Mouse (Mus musculus): ENCODE data around the gene Paxip1.

Gene Paxip1

DNA sequence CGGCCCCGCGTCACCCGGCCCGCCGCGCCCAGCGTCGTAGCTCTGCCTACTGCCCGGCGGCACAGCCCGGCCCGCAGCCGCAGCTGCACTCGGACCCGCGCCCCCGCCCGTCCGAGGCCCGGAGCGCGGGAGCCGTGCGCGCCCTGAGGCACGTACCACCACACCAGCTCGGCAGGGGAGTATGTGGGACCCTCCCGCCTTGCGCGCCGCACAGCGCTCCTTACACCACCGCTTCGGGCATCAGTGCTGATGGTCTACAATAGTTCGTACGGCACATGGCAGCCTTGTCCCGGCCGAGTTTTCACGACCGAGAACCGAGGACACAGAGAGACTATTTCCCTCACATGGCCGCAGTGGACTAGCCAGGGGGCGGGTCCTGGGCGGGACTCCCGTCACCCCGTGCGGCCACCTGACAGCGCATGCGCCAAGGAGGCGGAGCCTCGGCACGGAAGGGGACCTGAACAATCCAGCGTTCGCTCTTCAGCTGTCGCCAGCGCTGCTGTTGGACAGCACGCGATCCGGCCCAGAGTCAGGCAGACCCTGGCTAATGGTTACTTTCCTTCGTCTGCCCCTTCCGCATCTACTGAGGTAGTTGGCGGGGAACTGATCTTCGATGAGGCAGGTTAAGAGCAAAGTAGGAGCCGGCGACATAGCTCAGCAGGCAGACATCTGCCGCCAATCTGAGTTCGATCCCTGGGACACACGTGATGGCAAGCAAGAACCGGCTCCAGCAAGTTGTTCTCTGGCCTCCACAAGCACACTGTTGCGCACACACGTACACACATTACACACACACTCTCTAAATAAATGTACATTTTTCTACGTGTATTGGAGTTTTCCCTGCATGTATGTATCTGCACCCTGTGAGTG is at the start of gene Paxip1:
Gene Paxip1, minus strand, starts transcription at position 389 of the 870 bp plus-strand sequence.
- peak; percentile 94 to 97 for DNase-seq

DNA sequence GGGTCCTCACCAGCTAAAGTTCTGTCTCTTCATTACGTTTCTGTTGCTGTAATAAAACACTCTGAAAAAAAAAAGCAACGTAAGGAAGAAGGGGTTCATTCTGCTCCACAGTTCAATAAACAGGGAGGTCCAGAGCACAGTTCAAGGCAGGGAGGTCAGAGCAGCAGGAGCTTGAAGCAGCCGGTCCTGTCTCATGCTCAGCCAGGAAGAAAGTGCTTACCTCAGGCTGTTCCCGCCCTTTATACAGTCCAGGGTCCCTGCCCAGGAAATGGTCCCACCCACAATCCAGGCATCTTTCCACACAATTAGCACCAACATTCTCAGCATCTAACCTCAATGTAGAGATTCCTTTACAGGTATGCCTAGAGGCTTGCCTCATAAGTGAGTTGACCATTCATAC is 46.6 kb upstream of the Paxip1 start:
- DNase-seq = no peak

DNA sequence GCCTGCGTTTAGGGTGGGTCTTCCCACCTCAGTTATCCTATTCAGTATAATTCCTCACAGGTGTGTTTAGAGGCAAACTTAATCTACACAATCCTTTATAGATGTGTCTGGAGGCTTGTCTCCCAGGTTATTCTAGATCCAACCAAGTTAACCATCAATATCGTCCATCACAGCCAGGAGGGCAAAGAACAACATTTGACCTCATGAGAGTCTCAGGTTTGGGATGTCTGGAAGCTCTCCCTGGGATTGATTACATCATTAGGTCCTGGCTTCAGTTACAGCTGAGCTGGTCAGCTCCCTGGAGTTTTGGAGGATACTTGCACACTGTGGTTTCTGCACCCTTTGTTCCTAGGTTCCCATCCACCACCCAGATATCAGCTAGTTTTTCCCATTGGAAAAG is 43.6 kb upstream of the Paxip1 start:
- DNase-seq = no peak

DNA sequence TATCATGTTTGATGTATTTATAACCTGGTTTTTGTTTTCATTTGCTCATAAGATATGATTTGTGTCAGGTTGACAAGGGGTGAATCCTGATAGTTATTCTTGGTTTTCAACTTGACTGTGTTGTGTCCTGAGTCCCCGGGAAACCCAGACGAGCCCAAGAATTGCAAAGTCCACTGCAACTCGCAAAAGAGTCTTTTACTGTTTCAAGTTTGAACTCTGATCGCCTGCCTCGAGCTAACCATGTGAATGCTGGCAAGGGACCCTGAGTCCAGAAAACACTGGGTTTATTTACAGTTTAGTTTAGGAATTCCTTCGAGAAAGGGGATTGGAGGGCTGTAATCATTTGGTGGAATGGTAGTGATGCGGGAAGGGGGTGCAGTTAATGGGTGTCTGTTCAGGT is 36.5 kb upstream of the Paxip1 start:
- DNase-seq = no peak

DNA sequence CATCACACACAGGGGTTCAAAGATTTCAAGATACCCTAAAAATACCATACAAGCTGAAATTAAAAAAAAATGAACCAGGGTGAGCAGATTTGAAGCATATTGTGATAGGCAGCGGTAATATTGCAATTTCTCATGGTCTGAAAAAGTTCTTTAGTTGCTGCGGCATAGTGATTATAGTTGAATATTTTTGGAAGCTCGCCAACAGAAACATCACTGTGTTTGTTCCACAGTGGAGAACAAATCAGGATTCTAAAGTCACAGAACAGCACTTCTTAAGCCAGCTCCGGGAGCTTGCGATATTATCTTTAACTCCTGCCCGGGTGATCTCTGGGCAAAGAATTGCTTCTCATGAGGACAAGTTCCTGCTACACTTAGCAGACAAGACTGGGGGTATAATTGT is 29.7 kb upstream of the Paxip1 start:
- DNase-seq = no peak

DNA sequence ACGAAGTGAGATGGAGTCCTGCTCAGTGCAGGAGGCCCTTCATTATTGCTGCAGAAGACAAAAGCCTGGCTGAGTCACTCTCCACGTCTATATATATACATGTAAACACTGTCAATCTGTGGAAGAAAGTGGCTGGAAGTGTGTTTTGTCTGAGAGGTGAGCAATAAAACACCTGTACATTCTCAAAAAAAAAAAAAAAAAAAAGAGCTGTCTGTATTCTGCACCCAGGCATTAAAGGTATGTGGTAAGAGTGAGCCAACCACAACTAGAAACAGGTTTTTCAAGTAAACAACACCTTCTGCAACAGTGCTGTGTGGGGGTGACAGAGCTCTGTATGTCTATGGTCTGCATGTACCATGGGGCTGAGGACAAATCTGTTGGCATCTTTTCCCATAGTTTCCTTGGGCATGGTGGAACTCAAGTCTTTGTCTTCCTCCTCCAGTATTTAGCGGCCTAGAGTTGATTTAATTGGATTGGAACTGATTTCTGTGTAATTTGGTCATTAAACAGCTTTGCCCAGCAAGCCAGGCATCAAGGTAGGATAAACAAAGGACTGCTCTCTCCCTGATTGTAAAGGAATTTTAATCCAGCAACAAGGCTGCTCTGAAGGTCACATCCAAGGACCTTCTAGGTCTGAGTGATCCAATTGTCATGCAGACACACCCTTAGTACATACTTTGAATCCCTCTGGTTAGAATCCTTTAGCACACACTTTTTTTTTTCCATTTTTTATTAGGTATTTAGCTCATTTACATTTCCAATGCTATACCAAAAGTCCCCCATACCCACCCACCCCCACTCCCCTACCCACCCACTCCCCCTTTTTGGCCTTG is 27.6 kb upstream of the Paxip1 start:
- no peak for DNase-seq

DNA sequence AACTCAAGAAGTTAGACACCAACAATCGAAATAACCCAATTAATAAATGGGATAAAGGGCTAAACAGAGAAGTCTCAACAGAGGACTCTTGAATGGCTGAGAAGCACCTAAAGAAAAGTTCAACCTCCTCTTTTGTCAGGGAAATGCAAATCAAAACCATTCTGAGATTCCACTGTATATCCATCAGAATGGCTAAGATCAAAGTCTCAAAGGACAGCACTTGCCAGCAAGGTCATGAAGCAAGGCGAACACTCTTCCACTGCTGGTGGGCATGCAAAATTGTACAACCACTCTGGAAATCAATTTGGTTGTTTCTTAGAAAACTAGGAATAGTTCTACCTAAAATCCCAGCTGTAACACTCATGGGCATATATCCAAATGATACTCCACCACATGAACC is 22.8 kb upstream of the Paxip1 start:
- no peak for DNase-seq

DNA sequence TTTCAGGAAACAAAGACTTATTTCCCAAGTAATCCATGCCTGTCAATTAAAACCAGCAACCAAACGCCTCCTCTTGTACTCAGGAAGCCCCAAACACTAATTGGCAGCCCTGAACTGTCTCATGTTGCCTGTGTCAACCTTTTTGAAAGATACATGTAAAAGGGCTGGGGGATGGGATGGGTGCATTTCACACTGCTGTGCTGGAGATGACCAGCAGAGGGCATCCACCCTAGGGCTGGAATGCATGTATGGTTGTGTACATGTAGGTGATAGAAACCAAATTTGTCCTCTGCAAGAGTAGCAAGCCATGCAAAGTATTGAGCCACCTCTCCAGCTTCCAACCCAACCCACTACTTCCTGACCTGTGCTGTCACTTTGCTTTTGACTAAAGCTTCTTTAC is 2.4 kb upstream of the Paxip1 start:
- peak; percentile 60 to 82 for DNase-seq

DNA sequence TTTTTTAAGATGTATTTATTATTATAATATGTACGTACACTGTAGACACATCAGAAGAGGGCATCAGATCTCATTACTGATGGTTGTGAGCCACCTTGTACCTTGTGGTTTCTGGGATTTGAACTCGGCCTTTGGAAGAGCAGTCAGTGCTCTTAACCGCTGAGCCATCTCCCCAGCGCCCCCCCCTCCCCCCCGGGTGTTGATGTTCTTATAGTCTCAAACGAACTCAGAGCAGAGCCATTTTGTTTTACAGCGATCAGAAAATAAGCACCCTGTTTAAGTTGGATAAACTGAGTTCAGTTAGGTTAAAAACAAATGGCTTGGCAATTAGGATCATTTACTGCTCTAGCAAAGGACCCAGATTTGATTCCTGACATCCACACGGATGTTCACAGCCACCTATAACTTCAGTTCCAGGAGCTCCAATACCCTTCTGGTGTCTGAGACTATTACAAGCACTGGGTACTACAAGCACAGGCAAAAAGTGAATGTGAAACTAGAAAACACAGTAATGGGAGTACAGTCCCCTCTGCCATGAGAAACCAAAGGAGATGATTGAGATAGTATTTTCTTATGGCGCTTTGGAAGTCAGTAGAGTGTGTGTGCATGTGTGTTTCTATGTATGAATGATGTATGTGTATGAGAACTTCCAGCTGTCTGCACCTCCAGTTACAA is 1.2 kb upstream of the Paxip1 start:
- DNase-seq = no peak

DNA sequence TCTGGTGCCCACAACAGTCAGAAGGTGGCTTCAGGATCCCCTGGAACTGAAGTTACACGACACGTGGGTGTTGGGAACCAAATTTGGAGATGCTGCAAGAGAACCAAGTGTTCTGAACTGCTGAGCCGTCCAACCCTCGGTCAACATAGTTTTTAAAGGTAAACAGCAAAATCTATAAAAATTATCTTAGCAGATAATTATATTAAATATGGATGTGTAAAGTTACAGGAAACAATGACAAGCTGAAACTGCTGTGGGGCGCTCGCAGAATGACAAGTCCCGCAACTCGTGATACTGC is 631 bp upstream of the Paxip1 start:
- DNase-seq = no peak

DNA sequence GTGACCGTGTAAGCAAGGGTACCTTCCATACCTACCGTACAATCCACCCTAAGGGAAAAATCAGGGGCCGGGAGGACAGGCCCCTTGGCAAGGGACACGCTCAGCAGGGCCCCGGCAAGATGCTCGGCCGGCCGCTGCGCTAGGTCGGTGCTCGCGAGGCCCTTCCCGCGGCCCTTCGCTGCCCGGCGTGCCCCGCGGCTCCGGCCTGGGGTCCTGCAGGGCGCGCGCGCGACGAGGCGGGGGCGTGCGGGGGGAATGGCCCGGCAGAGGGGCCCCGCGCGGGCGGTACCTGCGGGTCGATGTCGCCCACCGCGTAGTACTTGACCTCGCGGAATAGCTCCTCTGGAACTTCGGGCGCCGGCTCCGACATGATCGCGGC is 592 bp downstream of the Paxip1 start:
- DNase-seq = peak in 1 of 2 experiments; percentile 61

DNA sequence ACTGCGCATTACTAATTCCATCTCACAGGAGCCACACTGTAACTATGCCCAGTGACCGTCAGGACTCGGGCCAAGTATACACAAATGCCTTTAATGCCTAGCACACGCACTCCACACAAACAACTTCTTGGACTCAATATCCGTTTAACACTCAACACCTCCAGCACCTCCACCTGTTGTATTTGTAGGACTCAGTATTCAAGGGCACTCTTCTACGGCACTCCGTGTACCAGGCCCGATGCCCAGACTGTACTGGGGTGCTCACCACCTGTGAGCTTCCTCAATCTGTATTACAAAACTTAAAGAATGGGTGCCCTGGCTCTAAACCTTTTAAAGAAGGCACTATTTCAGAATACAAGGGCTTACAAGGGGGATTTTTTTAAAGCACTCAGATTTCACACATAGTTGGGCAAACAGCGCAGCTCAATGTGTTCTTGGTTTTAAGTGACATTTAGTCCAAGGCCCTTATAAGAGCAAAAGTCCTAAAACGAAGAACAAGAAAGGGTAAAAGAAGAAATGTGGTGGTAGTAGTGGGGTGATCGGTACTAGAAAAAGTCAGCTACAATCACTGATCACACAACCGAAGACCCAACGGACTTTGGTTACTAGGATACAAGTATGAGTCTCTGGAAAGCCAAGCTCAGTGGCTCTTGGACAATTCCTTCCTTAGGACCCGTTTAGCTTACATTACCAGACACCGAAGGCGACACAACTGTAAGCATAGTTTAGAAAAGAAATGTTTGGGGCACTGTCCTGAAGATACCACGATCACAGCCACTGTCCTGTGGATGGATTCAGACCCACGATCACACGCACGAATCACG is 1.2 kb downstream of the Paxip1 start:
- DNase-seq = no peak

DNA sequence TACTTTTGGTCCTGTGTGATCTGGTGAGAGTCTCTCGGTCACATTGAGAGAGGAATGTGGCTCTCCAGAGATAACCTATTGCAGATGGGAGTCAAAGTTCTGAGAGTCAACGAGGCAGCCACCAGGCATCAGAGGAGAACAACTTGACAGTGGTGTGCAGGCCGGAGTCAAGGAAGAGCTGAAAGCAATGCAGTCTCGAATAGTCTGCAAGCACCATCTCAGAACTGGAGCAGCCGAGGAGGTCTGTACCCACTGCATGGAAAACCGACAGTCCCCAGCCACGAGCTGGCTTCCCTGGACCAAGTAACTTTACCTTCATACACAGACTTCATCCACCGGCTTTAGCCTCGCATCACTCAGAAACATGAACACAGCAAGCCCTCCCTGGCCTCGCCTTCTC is 1.9 kb downstream of the Paxip1 start:
- no peak for DNase-seq

DNA sequence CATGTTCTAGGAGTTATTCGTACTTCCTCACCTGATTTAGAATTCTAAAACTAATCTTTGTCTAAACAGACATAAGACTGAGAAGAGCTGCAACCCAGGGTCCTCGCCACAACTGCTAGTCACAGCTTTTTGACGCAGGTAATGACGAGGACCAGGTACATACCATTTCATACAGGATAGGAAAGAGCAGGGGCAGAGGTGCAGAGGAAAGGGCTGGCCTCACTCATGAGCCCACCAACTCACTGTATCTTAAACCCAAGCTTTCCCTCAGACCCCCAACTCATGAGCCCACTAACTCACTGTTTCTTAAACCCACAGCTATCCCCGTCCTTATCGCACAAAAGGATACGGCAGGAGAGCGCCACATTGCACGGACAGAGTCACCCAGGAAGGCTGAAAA is 8.1 kb downstream of the Paxip1 start:
- DNase-seq = no peak

DNA sequence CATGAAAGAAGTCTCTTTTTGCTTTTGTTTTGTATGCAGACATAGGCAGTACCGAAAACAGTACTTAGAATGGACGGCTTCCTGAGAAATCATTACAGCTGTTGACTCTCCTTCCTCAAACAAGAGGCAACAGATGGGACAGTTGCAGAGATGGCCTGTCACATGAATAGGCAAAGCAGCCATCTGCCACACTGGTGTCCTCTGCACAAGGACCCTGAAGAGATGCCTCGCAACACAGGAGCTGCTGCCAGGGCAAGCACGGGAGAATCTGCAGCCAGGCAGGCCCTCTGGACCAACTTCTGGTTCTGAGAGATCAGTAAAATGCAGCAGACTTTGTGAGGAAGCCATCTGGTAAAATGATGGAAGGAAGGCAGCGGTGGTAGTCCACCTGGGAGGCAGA is 23.5 kb downstream of the Paxip1 start:
- no peak for DNase-seq

DNA sequence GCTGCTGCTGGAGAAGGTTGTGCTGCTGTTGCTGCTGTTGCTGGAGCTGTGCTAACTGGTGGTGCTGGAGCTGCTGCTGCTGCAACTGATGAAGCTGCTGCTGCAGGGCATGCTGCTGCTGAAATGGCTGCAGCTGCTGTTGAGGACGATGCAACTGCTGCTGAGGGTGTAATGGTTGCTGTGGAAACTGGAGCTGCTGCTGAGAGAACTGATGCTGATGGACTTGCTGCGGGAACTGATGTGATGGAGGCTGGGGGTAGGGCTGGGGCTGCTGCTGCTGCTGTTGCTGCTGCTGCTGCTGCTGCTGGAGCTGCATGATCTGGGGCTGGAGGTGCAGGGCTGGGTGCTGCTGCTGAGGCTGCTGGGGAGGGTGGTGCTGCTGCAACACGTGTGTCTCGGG is 25.7 kb downstream of the Paxip1 start:
- no peak for DNase-seq

DNA sequence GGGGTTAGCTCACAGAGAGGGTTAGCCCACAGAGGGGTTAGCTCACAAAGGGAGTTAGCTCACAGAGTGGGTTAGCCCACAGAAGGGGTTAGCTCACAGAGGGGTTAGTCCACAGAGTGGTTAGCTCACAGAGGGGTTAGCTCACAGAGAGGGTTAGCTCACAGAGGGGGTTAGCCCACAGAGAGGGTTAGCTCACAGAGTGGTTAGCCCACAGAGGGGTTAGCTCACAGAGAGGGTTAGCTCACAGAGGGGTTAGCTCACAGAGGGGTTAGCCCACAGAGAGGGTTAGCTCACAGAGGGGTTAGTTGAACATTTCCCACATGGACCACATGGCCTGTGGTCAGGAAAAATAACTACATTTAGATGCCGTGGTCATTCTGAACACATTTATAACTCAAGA is 46.5 kb downstream of the Paxip1 start:
- DNase-seq = no peak

DNA sequence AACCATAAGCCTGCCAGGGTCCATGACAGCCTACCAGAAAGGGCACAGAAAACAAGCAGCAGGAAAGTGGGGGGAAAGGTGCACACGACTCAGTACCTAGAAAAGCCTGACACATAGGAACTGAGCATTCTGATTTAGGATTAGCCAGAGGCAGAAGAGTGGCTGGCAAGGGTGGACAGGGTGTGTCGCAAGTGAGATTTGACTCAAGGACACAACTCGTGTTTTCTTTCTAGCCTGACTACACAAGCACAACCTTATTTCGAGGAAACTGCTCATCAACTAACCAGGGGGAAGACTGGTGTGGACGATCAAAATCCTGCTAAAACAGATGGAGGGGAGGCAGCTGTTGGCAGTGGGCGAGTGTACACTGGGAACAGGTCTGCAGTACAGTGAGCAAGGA is 52.3 kb downstream of the Paxip1 start:
- DNase-seq = no peak

DNA sequence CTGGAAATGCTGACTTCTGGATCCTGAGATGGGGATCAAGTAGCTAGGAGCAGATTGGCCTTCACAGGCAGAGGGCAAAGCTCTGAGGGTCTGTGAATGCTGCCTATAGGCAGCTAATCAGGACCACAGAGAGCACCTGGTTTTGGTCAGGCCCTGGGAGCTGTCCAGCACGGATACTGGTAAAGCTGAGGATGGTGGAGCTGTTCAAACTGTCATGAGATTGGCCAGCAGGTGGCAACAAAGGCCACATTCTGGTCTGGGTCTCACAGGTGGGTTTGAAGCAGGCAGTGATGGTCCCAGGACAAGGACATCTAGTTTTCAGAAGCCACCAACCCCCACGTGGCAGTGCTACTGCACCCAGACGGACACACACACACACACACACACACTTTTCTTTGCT is 54.3 kb downstream of the Paxip1 start:
- DNase-seq = peak in 1 of 2 experiments; percentile 5

DNA sequence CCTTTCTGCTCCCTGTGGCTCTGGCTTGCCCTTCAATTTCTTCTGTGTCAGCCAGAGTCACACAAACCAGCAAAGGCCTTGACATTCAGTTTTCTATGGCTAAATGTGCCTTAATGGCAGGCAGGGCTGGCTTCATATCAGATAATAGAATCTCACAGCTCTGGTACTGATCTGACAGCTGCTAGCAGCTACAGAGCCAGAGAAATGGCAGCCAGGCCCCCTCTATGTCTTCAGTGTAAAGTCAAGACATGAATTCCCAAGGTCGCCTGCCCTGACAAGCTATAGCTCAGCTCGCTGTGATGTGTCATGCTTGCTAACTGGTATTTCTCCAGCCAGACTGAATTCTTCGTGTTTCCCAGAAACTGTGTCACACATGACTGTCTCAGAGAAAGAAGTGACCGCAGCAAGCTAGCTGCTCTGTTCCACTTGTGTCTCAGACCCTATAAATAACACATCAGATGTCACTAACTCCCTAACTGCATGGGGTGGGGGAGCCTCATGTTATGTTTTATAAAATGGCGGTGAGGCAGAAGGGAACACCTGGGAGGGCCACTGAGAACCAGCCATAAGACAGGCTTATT is 59.1 kb downstream of the Paxip1 start:
- DNase-seq = no peak

DNA sequence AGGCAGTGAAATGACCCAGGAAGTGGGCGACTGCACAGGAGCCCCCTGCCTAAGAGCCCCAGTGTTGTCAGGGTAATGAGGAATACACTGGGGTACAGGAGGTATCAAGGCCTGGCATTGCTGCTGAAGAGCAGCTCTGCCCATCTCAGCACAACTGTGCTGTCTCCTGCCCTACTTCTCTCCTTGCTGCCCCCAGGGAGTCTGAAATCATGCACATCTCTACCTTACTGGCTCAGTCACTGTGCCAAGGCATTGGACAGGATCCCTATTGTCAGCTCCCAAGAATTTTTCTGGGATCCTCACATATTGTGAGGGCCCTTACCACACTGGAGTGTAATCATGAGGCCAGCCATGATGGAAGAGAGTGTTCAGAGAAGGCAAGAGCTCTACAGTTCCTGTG is 60.1 kb downstream of the Paxip1 start:
- no peak for DNase-seq

DNA sequence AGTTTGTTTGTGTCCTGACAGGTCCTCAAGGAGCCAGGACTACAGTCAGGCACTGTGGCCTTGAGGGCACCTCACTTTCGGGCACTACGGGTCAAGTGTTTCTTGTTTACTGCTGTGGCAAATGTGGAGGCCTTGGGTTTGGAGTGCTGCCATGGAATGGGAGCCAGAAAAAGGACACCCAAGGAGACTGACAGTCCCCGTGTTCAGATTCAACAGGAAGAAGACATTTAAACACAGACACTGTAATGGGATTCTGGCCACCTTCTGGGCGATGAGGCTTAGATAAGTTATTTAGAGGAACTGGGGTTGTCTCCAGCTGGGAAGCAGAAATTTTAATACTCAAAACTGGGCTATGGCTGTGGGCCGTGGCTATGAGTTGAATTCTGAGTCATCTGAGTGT is 60.8 kb downstream of the Paxip1 start:
- no peak for DNase-seq

DNA sequence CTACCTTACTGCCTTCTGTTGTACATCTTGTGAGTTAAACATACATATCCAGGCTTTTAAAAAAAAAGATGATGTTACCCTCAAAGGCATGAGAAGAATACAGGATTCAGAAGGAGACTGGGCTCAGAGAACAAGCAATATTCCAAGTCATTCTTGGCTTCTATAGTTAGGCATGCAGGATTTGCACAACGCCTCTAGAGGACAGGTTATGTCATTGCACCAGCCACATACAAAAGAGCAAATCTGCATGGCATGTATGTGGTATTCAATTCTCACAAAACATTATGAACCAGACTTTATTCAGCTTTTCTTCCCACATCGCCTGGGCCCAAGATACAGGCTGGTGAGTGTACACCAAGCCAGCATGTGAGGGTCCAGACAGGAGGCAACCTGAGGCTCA is 67.0 kb downstream of the Paxip1 start:
- no peak for DNase-seq
